Mouse (Mus musculus) testis, adult 2 months (tissue): ENCODE data around the gene Dmrtc2.

ENCODE experiments used
- CTCF ChIP-seq: fragments of 200-500 bp; IDR thresholded peaks from 2 replicates; pipeline ENCODE4 v1.5.1; 2012; ENCODE audit warnings: low read depth, mild to moderate bottlenecking, inconsistent platforms, low read length, moderate library complexity; ENCODE audit not compliant: control insufficient read depth, insufficient read depth, insufficient replicate concordance
- POLR2A ChIP-seq: fragments of 200-500 bp; IDR thresholded peaks from 2 replicates; pipeline ENCODE4 v1.6.1; 2012; ENCODE audit warnings: low read depth, mild to moderate bottlenecking, inconsistent platforms, low read length, moderate library complexity; ENCODE audit not compliant: control insufficient read depth

- no peak for TF ChIP-seq POLR2A
- TF ChIP-seq CTCF: no peak
These were observed 17.2 kb upstream of the Dmrtc2 start for GRCm38 (mm10) chr7:24852557-24853232.
